Mouse (Mus musculus) stomach, embryonic 16.5 days (tissue): ENCODE measurements at regions not wholly inside any gene's neighbourhood (a gene's known extent, or its start where the extent isn't known, plus 50 kb on each side); places are given as distances from the start of the nearest gene placed in this dataset.
"Not testable (repeated sequence)": the region's sequence is repeated elsewhere in the genome, so short reads cannot be mapped to it uniquely, and the experiment has no call there.

Experiments used
- ATAC-seq: fragments of 200-750 bp; cut with Nextera tagmentation; 2 replicates; pipeline ENCODE4 v1.8.0; 2017; ENCODE audit warnings: moderate number of reproducible peaks, moderate TSS enrichment; ENCODE audit not compliant: insufficient read depth, low FRiP score
- H3K27ac ChIP-seq: fragments of 300-500 bp; sonication (generic); 2 replicates; pipeline ENCODE4 v1.5.1; 2014; ENCODE audit warnings: low read length
- H3K27me3 ChIP-seq: fragments of 300-500 bp; sonication (generic); 2 replicates; pipeline ENCODE4 v1.6.1; 2014; ENCODE audit warnings: low read length, control low read depth, mixed read lengths; ENCODE audit not compliant: control insufficient read depth, insufficient read depth
- H3K36me3 ChIP-seq: fragments of 300-500 bp; sonication (generic); 2 replicates; pipeline ENCODE4 v1.6.1; 2014; ENCODE audit warnings: low read length; ENCODE audit not compliant: control insufficient read depth, insufficient read depth
- H3K4me1 ChIP-seq: fragments of 300-500 bp; sonication (generic); 2 replicates; pipeline ENCODE4 v1.6.1; 2014; ENCODE audit warnings: low read length, control low read depth, mixed read lengths; ENCODE audit not compliant: control insufficient read depth, insufficient read depth
- H3K4me2 ChIP-seq: fragments of 300-500 bp; sonication (generic); 2 replicates; pipeline ENCODE4 v1.6.1; 2014; ENCODE audit warnings: low read depth, low read length, mixed read lengths
- H3K4me3 ChIP-seq: fragments of 300-500 bp; sonication (generic); replicated peaks from 2 replicates; pipeline ENCODE4 v1.5.1; 2014; ENCODE audit warnings: mild to moderate bottlenecking, low read length
- H3K9ac ChIP-seq: fragments of 300-500 bp; sonication (generic); 2 replicates; pipeline ENCODE4 v1.6.1; 2014; ENCODE audit warnings: low read length
- H3K9me3 ChIP-seq: fragments of 300-500 bp; sonication (generic); replicated peaks from 2 replicates; pipeline ENCODE4 v1.6.1; 2016; ENCODE audit warnings: low read length, control low read depth; ENCODE audit not compliant: control insufficient read depth
- WGBS: fragments of 180-500 bp; shearing (Covaris S2); extraction: QIAGEN DNeasy Blood & Tissue Kit; methylation state at CpG from one replicate; pipeline ENCODE4 v1.1.7; 2014; 5-methylcytosine and 5-hydroxymethylcytosine counted together

DNA sequence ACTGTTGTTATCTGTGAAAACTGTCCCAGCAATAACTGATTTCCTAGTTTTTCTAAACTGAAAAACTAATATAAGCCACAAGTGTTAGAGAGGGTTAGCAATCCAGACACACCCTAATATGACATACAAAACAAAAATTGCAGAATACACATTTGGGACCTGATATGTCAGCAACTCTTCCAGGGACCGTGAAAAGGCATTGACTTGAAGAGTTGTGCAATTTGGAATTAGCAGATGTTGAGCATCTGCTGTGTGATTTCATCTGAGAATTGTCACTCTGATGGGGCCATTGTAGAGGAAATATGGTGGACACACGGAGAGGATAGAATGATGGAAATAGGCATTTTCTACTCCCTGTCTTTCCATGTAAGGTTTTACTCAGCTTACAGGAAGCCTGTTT lies 168.6 kb upstream of the Mpdz start:
- Histone ChIP-seq H3K4me1 (no peaks in the 10 kb centered on the region), H3K36me3 (no peaks in the 10 kb centered on the region), H3K9me3 (no peaks in the 10 kb centered on the region), H3K27ac (no peak overlapping the region), H3K4me3 (no peak overlapping the region), H3K9ac (no peak overlapping the region), H3K27me3 (no peaks in the 10 kb centered on the region), H3K4me2 (no peak overlapping the region)
- ATAC-seq = no peak
- WGBS = 76% methylated on average over 2 of the region's 2 CpGs

DNA sequence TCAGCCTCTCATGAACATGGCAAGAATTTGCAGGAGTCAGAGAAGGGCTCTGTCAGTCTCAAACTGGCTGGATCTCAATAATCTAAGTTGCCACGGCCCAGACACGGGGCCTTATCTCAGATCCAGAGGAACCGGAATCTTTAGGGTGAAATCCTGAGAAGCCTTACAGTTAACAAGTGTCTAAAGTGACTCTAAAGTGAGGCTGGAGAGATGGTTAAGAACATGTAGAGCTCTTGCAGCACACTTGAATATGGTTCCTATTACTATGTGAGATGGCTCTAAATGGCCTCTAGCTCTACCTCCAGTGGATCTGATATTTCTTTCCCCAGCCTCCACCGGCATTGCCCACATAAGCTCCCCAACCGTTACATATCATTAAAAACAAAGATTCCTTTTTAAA lies 157.8 kb upstream of the Mpdz start:
- 89% methylated on average over 5 of the region's 5 CpGs for WGBS
- Histone ChIP-seq H3K27ac (no peak overlapping the region), H3K4me2 (no peak overlapping the region), H3K36me3 (no peaks in the 10 kb centered on the region), H3K9ac (no peak overlapping the region), H3K4me1 (no peaks in the 10 kb centered on the region), H3K4me3 (no peak overlapping the region), H3K9me3 (no peaks in the 10 kb centered on the region), H3K27me3 (no peaks in the 10 kb centered on the region)
- ATAC-seq = no peak

GRCm38 (mm10) chr4:81597390-81597789 lies 154.8 kb upstream of the Mpdz start:
- H3K36me3 ChIP-seq = no peaks in the 10 kb centered on the region
- 78% methylated on average over 4 of the region's 4 CpGs for WGBS
- no peak for ATAC-seq
- H3K4me3 ChIP-seq = no peak overlapping the region
- no peak overlapping the region for H3K27ac ChIP-seq
- no peak overlapping the region for H3K9ac ChIP-seq
- no peaks in the 10 kb centered on the region for H3K9me3 ChIP-seq
- no peaks in the 10 kb centered on the region for H3K4me1 ChIP-seq
- no peaks in the 10 kb centered on the region for H3K27me3 ChIP-seq
- H3K4me2 ChIP-seq = no peak overlapping the region

DNA sequence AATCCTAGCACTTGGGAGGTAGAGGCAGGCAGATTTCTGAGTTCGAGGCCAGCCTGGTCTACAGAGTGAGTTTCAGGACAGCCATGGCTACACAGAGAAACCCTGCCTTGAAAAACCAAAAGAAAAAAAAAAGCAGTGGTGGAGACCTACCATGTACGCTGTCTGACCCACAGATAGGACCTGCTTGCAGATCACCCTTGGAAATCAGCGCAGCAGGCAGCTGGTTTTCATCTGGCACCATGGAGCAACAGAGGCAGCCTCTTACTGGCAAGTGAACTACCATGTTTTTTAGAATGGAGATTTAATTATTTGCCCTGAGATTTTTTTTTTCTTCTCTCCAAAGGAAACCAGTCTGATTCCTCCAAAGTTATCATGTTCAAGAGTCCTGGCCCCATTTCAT lies 150.8 kb upstream of the Mpdz start:
- not testable (repeated sequence) for H3K9ac ChIP-seq, H3K4me2 ChIP-seq, ATAC-seq, H3K27ac ChIP-seq, H3K9me3 ChIP-seq, H3K4me1 ChIP-seq, H3K27me3 ChIP-seq, H3K36me3 ChIP-seq, H3K4me3 ChIP-seq
- 82% methylated on average over 3 of the region's 3 CpGs for WGBS

- Histone ChIP-seq H3K27ac (no peak overlapping the region), H3K9ac (no peak overlapping the region), H3K4me2 (no peak overlapping the region), H3K27me3 (no peaks in the 10 kb centered on the region), H3K9me3 (no peaks in the 10 kb centered on the region), H3K4me1 (no peaks in the 10 kb centered on the region), H3K4me3 (no peak overlapping the region), H3K36me3 (no peaks in the 10 kb centered on the region)
- ATAC-seq = no peak
- 38% methylated on average over 2 of the region's 2 CpGs for WGBS
Observed at GRCm38 (mm10) chr4:81582546-81582945, 139.9 kb upstream of the Mpdz start.

- H3K9me3 ChIP-seq = no peaks in the 10 kb centered on the region
- no peak overlapping the region for H3K9ac ChIP-seq
- H3K4me3 ChIP-seq = no peak overlapping the region
- no peak overlapping the region for H3K4me2 ChIP-seq
- H3K27me3 ChIP-seq = no peaks in the 10 kb centered on the region
- no peaks in the 10 kb centered on the region for H3K4me1 ChIP-seq
- 69% methylated on average over 8 of the region's 8 CpGs for WGBS
- H3K36me3 ChIP-seq = no peaks in the 10 kb centered on the region
- ATAC-seq = no peak
- H3K27ac ChIP-seq = no peak overlapping the region
Observed at GRCm38 (mm10) chr4:81580553-81580952, 137.9 kb upstream of the Mpdz start.

DNA sequence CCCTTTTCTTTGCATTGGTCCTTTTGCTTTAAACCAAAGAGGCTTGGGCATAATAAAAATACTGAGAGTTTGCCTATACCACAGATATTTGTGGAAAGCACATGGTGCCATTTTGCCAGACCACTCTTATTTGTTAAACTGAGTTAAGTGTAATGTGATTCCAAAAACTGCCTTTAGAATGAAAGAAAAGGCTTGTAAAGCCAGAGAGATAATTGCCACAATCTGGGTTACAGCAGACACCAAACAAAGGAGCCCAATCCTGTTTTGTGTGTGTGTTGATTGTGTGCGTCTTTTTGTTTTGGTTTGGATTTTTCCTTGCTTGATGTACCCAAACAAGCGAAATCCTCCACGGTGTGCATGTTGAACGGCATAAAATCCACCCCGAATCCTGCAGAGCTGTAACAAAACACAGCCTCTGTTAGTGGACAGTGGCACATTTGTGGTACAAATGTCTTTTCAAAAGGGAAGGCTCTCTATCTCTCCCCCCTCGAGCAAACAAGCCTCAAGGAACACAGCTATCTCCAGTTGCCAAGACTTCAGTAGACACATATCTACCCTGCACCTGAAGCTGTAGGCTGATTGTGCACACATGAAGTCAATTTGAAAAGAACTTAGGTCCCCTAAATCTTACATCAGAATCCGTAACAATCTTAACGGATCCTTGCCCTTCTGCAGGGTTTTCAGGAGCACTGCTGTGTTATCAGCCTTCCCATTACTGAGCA lies 136.9 kb upstream of the Mpdz start:
- Histone ChIP-seq H3K9ac (no peak overlapping the region), H3K4me2 (no peak overlapping the region), H3K4me1 (no peaks in the 10 kb centered on the region), H3K27me3 (no peaks in the 10 kb centered on the region), H3K4me3 (no peak overlapping the region), H3K9me3 (no peaks in the 10 kb centered on the region), H3K36me3 (no peaks in the 10 kb centered on the region), H3K27ac (no peak overlapping the region)
- WGBS = 63% methylated on average over 8 of the region's 8 CpGs
- ATAC-seq = no peak

DNA sequence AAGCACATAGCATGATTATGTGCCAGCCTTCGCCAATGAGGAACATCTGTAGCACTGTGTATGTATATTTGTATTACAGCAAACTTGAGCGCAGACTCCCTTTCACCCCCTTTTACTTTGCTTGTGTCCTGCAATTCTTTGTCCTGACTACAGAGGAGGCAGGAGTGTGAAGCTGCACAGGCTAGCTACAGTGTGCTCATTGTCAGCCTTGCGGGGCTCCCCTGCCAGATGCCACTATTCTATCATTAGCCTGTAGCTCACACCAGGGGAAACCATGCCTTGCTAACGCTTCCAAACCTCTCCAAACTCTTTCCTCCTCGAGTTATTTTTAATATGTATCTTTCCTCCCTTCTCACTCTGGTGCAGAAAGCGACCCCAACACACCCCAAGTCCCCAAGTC lies 136.4 kb upstream of the Mpdz start:
- Histone ChIP-seq H3K36me3 (no peaks in the 10 kb centered on the region), H3K4me1 (no peaks in the 10 kb centered on the region), H3K27ac (no peak overlapping the region), H3K9me3 (no peaks in the 10 kb centered on the region), H3K4me3 (no peak overlapping the region), H3K9ac (no peak overlapping the region), H3K4me2 (no peak overlapping the region), H3K27me3 (no peaks in the 10 kb centered on the region)
- ATAC-seq = no peak
- 63% methylated on average over 6 of the region's 6 CpGs for WGBS

GRCm38 (mm10) chr4:81573771-81574170 lies 131.2 kb upstream of the Mpdz start:
- no peak for ATAC-seq

More at GRCm38 (mm10) chr4:81573771-81574170, 131.2 kb upstream of the Mpdz start:
- Histone ChIP-seq H3K4me3 (no peak overlapping the region), H3K9ac (no peak overlapping the region), H3K27me3 (no peaks in the 10 kb centered on the region), H3K27ac (no peak overlapping the region), H3K4me2 (no peak overlapping the region), H3K9me3 (no peaks in the 10 kb centered on the region), H3K36me3 (no peaks in the 10 kb centered on the region), H3K4me1 (no peaks in the 10 kb centered on the region)
- 43% methylated on average over 5 of the region's 5 CpGs for WGBS
